Comparison of ENCODE assay signal across 8 mouse cellular contexts in the genomic region with DNA sequence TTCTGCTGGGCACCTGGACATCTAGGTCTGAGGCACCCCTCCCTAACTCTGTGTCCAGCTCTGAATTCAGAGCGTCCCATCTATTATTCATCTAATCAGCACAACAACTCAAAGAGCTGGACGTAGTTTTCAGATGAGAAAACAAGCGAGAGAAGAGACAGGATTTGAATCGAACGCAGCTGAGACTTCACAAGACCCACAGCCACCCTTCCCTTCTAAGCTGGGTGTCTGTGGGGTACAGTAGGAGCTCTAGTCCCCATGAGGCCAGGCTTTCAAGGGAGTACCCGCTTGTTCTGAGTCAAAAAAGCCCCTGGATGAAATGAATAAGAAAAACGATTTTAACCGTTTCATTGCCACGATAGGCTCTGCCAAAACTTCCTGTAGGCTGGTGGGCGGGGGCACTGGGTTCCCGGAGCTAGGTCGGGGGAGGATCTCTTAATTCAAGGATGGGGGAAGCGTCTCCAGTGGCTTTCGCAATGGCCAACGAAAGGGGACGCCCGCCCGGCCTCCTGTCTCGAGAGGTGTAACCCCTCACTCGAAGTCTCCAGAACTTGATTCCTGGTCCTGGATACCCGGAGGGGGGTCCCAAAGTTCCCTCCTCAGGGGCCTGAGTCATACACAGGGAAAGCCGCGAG. TPM values are rescaled to one million over a fixed set of nuclear protein-coding genes. Genes with fewer than 3 reads are reported as not detected.
A peak's percentile ranks its signal among the peaks of the same experiment; 100 is the strongest.
DNase-seq lines count a peak whose midpoint lies in the region; ATAC-seq and TF ChIP-seq lines count a peak whose summit lies in the region.

No protein-coding gene starts in this region.

- no peaks in the 10 kb centered on the region for H3K79me2 ChIP-seq in macrophage (ENCODE audit: inconsistent target)

- H3K9ac ChIP-seq in intestine, embryonic 15.5 days = peak overlapping the region; percentile 56

- H3K36me3 ChIP-seq in spleen, adult 2 months (ENCODE audit: control insufficient read depth, insufficient read depth, low read length) = no peaks in the 10 kb centered on the region
- no peaks in the 10 kb centered on the region for H3K36me3 ChIP-seq in intestine, embryonic 15.5 days
- H3K36me3 ChIP-seq in macrophage (ENCODE audit: inconsistent target) = no peaks in the 10 kb centered on the region

- no peaks in the 10 kb centered on the region for H3K9me3 ChIP-seq in intestine, embryonic 15.5 days

- no peak for DNase-seq in spleen, adult 2 months (ENCODE audit: low read depth in 1 of 2, low spot score in 2 of 2)
- no peak for DNase-seq in spleen, adult 18-20 months
- peak; percentile 57 for DNase-seq in embryo, embryonic 10.5 days (ENCODE audit: low spot score)
- no peak for DNase-seq in urinary bladder, postnatal 10 days (ENCODE audit: low spot score)
- no peak for DNase-seq in retina, postnatal 1 day
- no peak for DNase-seq in layer of hippocampus, postnatal 10 days (ENCODE audit: low spot score in 2 of 2)

- no peak for ATAC-seq in intestine, embryonic 15.5 days

- TF ChIP-seq CTCF in spleen, adult 2 months (IDR thresholded peaks at IDR 0.05; ENCODE audit: extremely low read depth, insufficient read depth, insufficient read length, insufficient replicate concordance) = no peak

- H3K27me3 ChIP-seq in spleen, adult 2 months (ENCODE audit: control insufficient read depth, insufficient read depth, low read length) = no peaks in the 10 kb centered on the region
- H3K27me3 ChIP-seq in intestine, embryonic 15.5 days (replicated peaks) = no peaks in the 10 kb centered on the region

- H3K4me2 ChIP-seq in intestine, embryonic 15.5 days (replicated peaks) = peak overlapping the region; percentile 99

- H3K4me3 ChIP-seq in spleen, adult 2 months (ENCODE audit: extremely low read depth, insufficient read depth, insufficient read length) = peak overlapping the region; percentile 64
- peak overlapping the region; percentile 51 for H3K4me3 ChIP-seq in intestine, embryonic 15.5 days (replicated peaks)
- H3K4me3 ChIP-seq in macrophage (ENCODE audit: inconsistent target) = peak overlapping the region; percentile 28

- H3K4me1 ChIP-seq in spleen, adult 2 months (ENCODE audit: control insufficient read depth, insufficient read depth, insufficient read length) = peaks cover 32% of the 10 kb centered on the region
- H3K4me1 ChIP-seq in intestine, embryonic 15.5 days (replicated peaks) = peaks cover 59% of the 10 kb centered on the region

- H3K27ac ChIP-seq in spleen, adult 2 months (ENCODE audit: insufficient read depth, low read length) = peak overlapping the region; percentile 89
- peak overlapping the region; percentile 88 for H3K27ac ChIP-seq in intestine, embryonic 15.5 days
- H3K27ac ChIP-seq in macrophage = peak overlapping the region; percentile 90

- WGBS in spleen, adult 2 months = 3% methylated on average over 23 of the region's 23 CpGs
- under 1% methylated on average over 23 of the region's 23 CpGs for WGBS in intestine, embryonic 15.5 days
- WGBS in macrophage (ENCODE audit: missing documents) = 3% methylated on average over 23 of the region's 23 CpGs

- TF ChIP-seq POLR2A in spleen, adult 2 months (IDR thresholded peaks at IDR 0.05; ENCODE audit: low read depth, low read length) = no peak

RNA-seq across cellular contexts. Expression of a gene that starts 5.2 kb away (rescaled TPM):
- polyA plus RNA-seq in spleen, adult 2 months (2012; rRNA removed) = 3.6 and 3.9 TPM in 2 replicates
- polyA plus RNA-seq in intestine, embryonic 15.5 days (2015; fragmentation: Nextera tagmentation; extraction: Ambion mirVana) = 68.7 and 75.8 TPM in 2 replicates
- total RNA-seq in macrophage (2018; cell fraction: chromatin; rRNA removed) = 10 to 100 TPM; 31.8 to 96.7 (median 63.1) TPM
- total RNA-seq in macrophage (2018; cell fraction: cytosol; rRNA removed) = 10 to 100 TPM in 9 of 26 experiments, 1 to 10 TPM in 17; 6.0 to 14.1 (median 8.5) TPM
- total RNA-seq in macrophage (2018; cell fraction: nucleus; rRNA removed) = 10 to 100 TPM in 25 of 26 experiments, 1 to 10 TPM in 1; 9.9 to 41.4 (median 24.7) TPM
- polyA plus RNA-seq in macrophage (2018) = 4.9 to 10.9 TPM (median 6.1 TPM) in 3 replicates
- 10 to 100 TPM; 14.5 to 15.1 TPM for total RNA-seq in layer of hippocampus, postnatal 10 days (2021)

RNA-seq across cellular contexts. Expression of a gene that starts 6.6 kb away (rescaled TPM):
- 89.2 and 154 TPM in 2 replicates for polyA plus RNA-seq in spleen, adult 2 months (2012; rRNA removed)
- polyA plus RNA-seq in intestine, embryonic 15.5 days (2015; fragmentation: Nextera tagmentation; extraction: Ambion mirVana) = 28.4 and 30.7 TPM in 2 replicates
- total RNA-seq in macrophage (2018; cell fraction: chromatin; rRNA removed) = 100 to 1,000 TPM in 24 of 26 experiments, 10 to 100 TPM in 2; 60.1 to 756 (median 302) TPM
- 1,000 to 10,000 TPM in 5 of 26 experiments, 100 to 1,000 TPM in 19, 10 to 100 TPM in 2; 75.1 to 1,747 (median 592) TPM for total RNA-seq in macrophage (2018; cell fraction: cytosol; rRNA removed)
- total RNA-seq in macrophage (2018; cell fraction: nucleus; rRNA removed) = 1,000 to 10,000 TPM in 7 of 26 experiments, 100 to 1,000 TPM in 18, 10 to 100 TPM in 1; 66.0 to 1,515 (median 743) TPM
- 26.1 to 86.4 TPM (median 61.3 TPM) in 3 replicates for polyA plus RNA-seq in macrophage (2018)
- total RNA-seq in layer of hippocampus, postnatal 10 days (2021) = 10 to 100 TPM; 33.7 to 34.2 TPM

RNA-seq across cellular contexts. Expression of a gene that starts 15.6 kb away (rescaled TPM):
- polyA plus RNA-seq in spleen, adult 2 months (2012; rRNA removed) = 34.2 and 35.6 TPM in 2 replicates
- polyA plus RNA-seq in intestine, embryonic 15.5 days (2015; fragmentation: Nextera tagmentation; extraction: Ambion mirVana) = 116 and 117 TPM in 2 replicates
- total RNA-seq in macrophage (2018; cell fraction: chromatin; rRNA removed) = 10 to 100 TPM in 19 of 26 experiments, 1 to 10 TPM in 7; 3.0 to 44.7 (median 19.1) TPM
- 10 to 100 TPM; 26.6 to 53.3 (median 36.5) TPM for total RNA-seq in macrophage (2018; cell fraction: cytosol; rRNA removed)
- 10 to 100 TPM in 24 of 26 experiments, 1 to 10 TPM in 2; 8.9 to 49.5 (median 24.1) TPM for total RNA-seq in macrophage (2018; cell fraction: nucleus; rRNA removed)
- 15.9 to 39.3 TPM (median 26.2 TPM) in 3 replicates for polyA plus RNA-seq in macrophage (2018)
- 10 to 100 TPM; 36.8 to 44.3 TPM for total RNA-seq in layer of hippocampus, postnatal 10 days (2021)

RNA-seq across cellular contexts. Expression of a gene that starts 15.8 kb away (rescaled TPM):
- 149 and 164 TPM in 2 replicates for polyA plus RNA-seq in spleen, adult 2 months (2012; rRNA removed)
- polyA plus RNA-seq in intestine, embryonic 15.5 days (2015; fragmentation: Nextera tagmentation; extraction: Ambion mirVana) = 581 and 615 TPM in 2 replicates
- 10 to 100 TPM in 17 of 26 experiments, 1 to 10 TPM in 9; 2.5 to 77.4 (median 20.3) TPM for total RNA-seq in macrophage (2018; cell fraction: chromatin; rRNA removed)
- 100 to 1,000 TPM; 154 to 304 (median 217) TPM for total RNA-seq in macrophage (2018; cell fraction: cytosol; rRNA removed)
- total RNA-seq in macrophage (2018; cell fraction: nucleus; rRNA removed) = 100 to 1,000 TPM in 6 of 26 experiments, 10 to 100 TPM in 20; 17.7 to 152 (median 72.0) TPM
- 77.7 to 148 TPM (median 146 TPM) in 3 replicates for polyA plus RNA-seq in macrophage (2018)
- 100 to 1,000 TPM; 492 to 505 TPM for total RNA-seq in layer of hippocampus, postnatal 10 days (2021)

RNA-seq across cellular contexts. Expression of a gene that starts 15.9 kb away (rescaled TPM):
- not detected in 2 replicates for polyA plus RNA-seq in spleen, adult 2 months (2012; rRNA removed)
- polyA plus RNA-seq in intestine, embryonic 15.5 days (2015; fragmentation: Nextera tagmentation; extraction: Ambion mirVana) = not detected in 2 replicates
- not detected for total RNA-seq in macrophage (2018; cell fraction: chromatin; rRNA removed)
- not detected for total RNA-seq in macrophage (2018; cell fraction: cytosol; rRNA removed)
- not detected for total RNA-seq in macrophage (2018; cell fraction: nucleus; rRNA removed)
- polyA plus RNA-seq in macrophage (2018) = not detected in 3 replicates
- not detected for total RNA-seq in layer of hippocampus, postnatal 10 days (2021)
